Mouse (Mus musculus) E14TG2a.4 (cell line): Measurements from ENCODE around the gene P2ry2.
A peak's percentile ranks its signal among the peaks of the same experiment; 100 is the strongest.

Experiments used
- H3K27me3 ChIP-seq: 2 replicates; pipeline ENCODE4 v1.6.1; 2014; ENCODE audit warnings: low read length, control low read depth; ENCODE audit not compliant: insufficient read depth
- H3K36me3 ChIP-seq: 2 replicates; pipeline ENCODE4 v1.6.1; 2014; ENCODE audit warnings: low read length, control low read depth; ENCODE audit not compliant: insufficient read depth
- H3K4me1 ChIP-seq: replicated peaks from 2 replicates; pipeline ENCODE4 v1.6.1; 2014; ENCODE audit warnings: low read depth, low read length, control low read depth
- H3K4me3 ChIP-seq: replicated peaks from 2 replicates; pipeline ENCODE4 v1.5.1; 2014; ENCODE audit warnings: mild to moderate bottlenecking, low read length
- H3K9me3 ChIP-seq: 2 replicates; pipeline ENCODE4 v1.6.1; 2014; ENCODE audit warnings: low read length, control low read depth
- CTCF ChIP-seq: conservative IDR thresholded peaks from 2 replicates; pipeline ENCODE4 v1.5.1; 2014; ENCODE audit warnings: low read length
- NANOG ChIP-seq: IDR thresholded peaks from 2 replicates; pipeline ENCODE4 v1.6.1; 2014; ENCODE audit warnings: borderline replicate concordance, low read length, mixed read lengths
- POU5F1 ChIP-seq: IDR thresholded peaks from 2 replicates; pipeline ENCODE4 v1.6.1; 2014; ENCODE audit warnings: low read length, borderline replicate concordance

The P2ry2 gene

DNA sequence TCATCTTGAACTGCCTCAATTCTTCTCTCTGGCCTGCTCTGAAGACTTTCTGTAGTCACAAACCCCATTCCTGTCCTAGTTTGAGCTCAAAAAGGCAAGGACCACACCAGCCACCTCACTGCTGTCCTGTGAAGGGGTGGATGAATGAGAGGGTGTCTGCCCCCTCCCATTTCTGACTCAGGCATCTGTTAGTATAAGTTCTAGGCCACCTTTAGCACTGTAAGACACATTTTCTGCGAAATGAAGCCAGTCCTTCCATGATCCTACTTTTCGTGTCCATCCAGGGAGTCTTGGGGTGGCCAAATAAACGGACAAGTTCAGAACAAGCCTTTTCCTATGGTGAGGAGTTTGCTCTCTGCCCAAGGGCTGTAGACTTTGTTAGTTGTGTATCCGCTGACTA lies at the start of gene P2ry2:
Gene P2ry2 (minus strand): TSS at position 326 of the 400 bp plus-strand sequence.
- Histone ChIP-seq H3K9me3 (no peaks in the 10 kb centered on the region), H3K36me3 (no peaks in the 10 kb centered on the region), H3K4me3 (peak within 1 kb of the TSS; percentile 81), H3K4me1 (peaks cover 36% of the 10 kb centered on the region), H3K27me3 (peaks cover 85% of the 10 kb centered on the region)
- TF ChIP-seq CTCF (no peak), POU5F1 (no peak), NANOG (no peak)

DNA sequence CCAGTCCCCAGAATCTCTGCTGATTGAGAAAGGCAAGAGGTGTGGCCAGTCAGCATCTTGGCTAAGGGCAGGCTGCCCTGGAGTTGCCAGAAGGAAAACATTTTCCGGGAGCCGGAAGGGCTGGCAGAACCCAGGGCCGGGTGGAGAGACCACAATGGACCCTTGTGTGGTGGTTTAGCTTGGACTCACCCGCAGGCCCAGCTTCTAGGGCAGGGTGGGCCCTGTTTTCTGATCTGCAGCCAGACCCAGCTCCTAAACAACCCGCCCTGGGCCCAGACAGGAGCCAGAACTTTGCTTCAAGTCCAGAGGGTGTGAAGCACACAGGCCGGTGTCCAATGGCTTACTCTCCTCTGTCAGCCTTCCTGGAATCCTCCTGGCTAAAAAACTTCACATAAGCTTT lies 49.6 kb upstream of the P2ry2 start:
- H3K4me3 ChIP-seq: peak overlapping the region; percentile 37; the same call in 1 of the 2 replicates
- H3K36me3 ChIP-seq: no peaks in the 10 kb centered on the region
- TF ChIP-seq NANOG (no peak), CTCF (no peak), POU5F1 (no peak)
- no peaks in the 10 kb centered on the region for H3K9me3 ChIP-seq
- H3K27me3 ChIP-seq: peaks cover 10% of the 10 kb centered on the region
- H3K4me1 ChIP-seq: peaks cover 13% of the 10 kb centered on the region

DNA sequence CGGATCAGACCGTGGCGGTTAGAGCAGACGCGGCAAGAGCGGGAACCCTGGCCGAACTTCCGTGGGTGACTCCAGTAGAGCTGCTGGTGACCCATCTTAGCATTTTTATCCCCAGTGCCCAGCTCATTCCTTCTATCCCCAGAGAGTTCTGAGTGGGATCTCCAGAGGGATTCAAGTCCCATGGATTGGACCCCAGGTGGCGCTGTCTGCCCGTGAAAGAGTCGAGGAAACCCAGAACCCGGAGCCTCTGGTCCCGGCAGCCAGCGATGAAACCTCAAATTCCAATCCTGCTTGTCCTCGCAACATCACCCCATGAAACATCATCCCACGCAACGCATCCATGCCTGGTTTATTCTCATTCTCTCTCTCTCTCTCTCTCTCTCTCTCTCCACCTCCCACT lies 48.7 kb upstream of the P2ry2 start:
- TF ChIP-seq POU5F1 (no peak), NANOG (no peak), CTCF (peak; percentile 51)
- peak overlapping the region; percentile 44; the same call in 1 of the 2 replicates for H3K4me3 ChIP-seq
- peaks cover 10% of the 10 kb centered on the region for H3K27me3 ChIP-seq
- no peaks in the 10 kb centered on the region for H3K9me3 ChIP-seq
- peaks cover 13% of the 10 kb centered on the region for H3K4me1 ChIP-seq
- H3K36me3 ChIP-seq: no peaks in the 10 kb centered on the region

DNA sequence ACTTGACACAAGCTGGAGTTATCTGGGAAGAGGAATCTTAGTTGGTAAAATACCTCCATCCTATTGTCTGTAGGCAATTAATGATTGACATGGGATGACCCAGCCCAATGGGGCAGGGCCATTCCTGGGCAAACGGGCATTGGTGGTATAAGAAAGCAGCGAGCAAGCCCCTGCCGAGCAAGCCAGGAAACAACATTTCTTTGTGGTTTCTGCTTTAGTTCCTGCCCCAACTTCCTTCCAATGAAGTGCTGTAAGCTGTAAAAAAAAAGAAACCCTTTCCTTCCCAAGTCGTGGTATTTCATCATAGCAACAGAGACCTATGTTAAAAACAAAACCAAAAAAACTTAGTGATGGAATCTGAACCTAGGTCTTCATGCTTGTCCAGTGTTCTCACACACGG lies 47.8 kb upstream of the P2ry2 start:
- no peaks in the 10 kb centered on the region for H3K9me3 ChIP-seq
- no peak overlapping the region for H3K4me3 ChIP-seq
- TF ChIP-seq NANOG: no peak
- no peak for TF ChIP-seq POU5F1
- no peak for TF ChIP-seq CTCF
- H3K27me3 ChIP-seq: peaks cover 10% of the 10 kb centered on the region
- H3K36me3 ChIP-seq: no peaks in the 10 kb centered on the region
- H3K4me1 ChIP-seq: peaks cover 14% of the 10 kb centered on the region

DNA sequence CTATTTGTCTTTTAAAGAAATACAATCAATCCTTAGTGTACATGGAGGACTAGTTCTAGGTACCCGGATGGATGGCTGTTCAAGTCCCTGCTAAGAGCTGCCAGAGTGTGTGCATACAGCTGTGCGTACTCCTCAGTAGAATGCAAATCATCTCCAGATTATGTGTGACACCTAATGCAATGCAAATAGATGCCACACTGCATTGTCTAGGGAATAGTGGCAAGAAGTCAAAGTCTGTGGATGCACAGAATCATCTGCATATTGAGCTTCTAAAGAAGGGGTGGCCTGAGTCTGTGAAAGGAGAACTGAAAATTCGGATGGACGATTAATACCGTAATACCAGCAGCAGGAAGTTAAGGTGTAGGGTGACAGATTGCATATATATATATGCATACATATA lies 46.5 kb upstream of the P2ry2 start:
- Histone ChIP-seq H3K4me1 (peaks cover 26% of the 10 kb centered on the region), H3K4me3 (no peak overlapping the region), H3K9me3 (no peaks in the 10 kb centered on the region), H3K27me3 (peaks cover 10% of the 10 kb centered on the region), H3K36me3 (no peaks in the 10 kb centered on the region)
- TF ChIP-seq CTCF: no peak
- TF ChIP-seq POU5F1: no peak
- TF ChIP-seq NANOG: no peak

DNA sequence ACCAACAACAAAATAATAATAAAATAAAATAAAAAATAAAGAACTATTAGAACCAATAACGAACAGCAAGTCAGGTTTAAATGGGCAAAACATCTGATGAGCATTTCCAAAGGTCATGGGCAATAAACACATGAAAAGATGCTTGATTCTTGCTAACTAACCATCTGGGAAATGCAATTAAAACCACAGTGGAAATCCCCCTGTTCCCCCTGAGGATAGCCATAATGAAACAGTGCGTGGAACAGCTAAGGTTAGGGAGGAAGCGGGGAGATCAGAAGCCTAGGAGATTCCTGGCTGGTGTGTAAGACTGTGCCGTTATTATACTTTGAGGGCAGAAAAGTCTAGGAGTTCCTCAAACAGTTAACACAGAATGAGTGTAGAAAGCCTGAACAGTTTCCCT lies 44.6 kb upstream of the P2ry2 start:
- Histone ChIP-seq H3K9me3 (no peaks in the 10 kb centered on the region), H3K4me1 (peaks cover 35% of the 10 kb centered on the region), H3K27me3 (peaks cover 7% of the 10 kb centered on the region), H3K36me3 (no peaks in the 10 kb centered on the region), H3K4me3 (no peak overlapping the region)
- TF ChIP-seq POU5F1: no peak
- TF ChIP-seq CTCF: no peak
- no peak for TF ChIP-seq NANOG

DNA sequence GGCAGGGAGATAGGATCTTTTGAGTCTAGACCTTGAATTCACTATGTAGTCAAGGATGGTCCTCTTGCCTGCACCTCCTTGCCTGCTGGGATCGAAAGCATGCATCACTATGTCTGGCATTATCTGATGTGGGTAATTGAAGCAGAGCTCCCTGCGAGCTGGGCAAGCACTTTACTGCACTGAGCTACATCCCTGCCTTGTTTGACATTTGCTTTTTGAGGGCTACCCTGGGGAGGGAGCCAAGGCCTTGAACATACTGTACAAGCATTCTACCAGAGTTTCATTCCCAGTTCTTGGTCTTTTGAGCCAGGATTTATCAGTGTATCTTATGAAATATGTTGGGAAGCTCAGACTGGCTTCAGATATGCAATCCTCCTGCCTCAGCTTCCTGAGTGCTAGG lies 40.5 kb upstream of the P2ry2 start:
- TF ChIP-seq NANOG (no peak), CTCF (no peak), POU5F1 (no peak)
- H3K4me1 ChIP-seq: peaks cover 41% of the 10 kb centered on the region
- H3K36me3 ChIP-seq: no peaks in the 10 kb centered on the region
- peaks cover 4% of the 10 kb centered on the region; the same call in 1 of the 2 replicates for H3K27me3 ChIP-seq
- no peak overlapping the region for H3K4me3 ChIP-seq
- no peaks in the 10 kb centered on the region for H3K9me3 ChIP-seq

DNA sequence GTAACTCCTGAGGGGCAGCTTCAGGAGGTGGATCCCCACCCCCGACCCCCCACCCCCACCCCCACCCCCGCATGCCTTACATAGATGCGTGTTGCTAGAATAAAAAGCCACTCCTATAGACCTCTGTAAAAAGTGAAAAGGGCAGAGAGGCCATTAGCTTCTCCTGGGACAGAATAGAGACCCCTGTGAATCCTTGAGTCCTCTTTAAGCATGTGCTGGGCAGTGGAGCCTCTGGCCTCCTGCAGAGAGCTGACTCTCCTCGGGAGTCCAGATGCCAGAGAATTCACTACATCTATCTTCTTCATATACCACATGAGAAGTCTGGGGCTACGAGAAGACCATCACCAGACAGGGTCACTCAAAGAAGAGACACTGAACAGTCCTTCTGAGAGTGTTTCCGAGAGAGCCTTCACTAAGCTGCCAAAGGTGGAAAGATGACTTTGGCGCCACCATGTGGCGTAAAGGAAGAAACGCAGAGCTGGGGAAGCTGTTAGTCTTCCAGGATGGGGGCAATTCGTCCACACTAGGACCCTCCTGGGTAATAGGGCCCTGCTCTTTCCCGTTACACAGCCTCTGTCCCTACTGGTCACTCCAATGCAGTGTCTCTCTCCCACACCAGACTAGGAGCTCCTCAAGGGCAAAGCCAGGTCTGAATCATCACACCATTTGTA lies 39.0 kb upstream of the P2ry2 start:
- peak; percentile 85 for TF ChIP-seq CTCF
- no peak for TF ChIP-seq NANOG
- Histone ChIP-seq H3K4me1 (peaks cover 41% of the 10 kb centered on the region), H3K9me3 (no peaks in the 10 kb centered on the region), H3K4me3 (no peak overlapping the region), H3K36me3 (no peaks in the 10 kb centered on the region), H3K27me3 (peaks cover 4% of the 10 kb centered on the region; the same call in 1 of the 2 replicates)

DNA sequence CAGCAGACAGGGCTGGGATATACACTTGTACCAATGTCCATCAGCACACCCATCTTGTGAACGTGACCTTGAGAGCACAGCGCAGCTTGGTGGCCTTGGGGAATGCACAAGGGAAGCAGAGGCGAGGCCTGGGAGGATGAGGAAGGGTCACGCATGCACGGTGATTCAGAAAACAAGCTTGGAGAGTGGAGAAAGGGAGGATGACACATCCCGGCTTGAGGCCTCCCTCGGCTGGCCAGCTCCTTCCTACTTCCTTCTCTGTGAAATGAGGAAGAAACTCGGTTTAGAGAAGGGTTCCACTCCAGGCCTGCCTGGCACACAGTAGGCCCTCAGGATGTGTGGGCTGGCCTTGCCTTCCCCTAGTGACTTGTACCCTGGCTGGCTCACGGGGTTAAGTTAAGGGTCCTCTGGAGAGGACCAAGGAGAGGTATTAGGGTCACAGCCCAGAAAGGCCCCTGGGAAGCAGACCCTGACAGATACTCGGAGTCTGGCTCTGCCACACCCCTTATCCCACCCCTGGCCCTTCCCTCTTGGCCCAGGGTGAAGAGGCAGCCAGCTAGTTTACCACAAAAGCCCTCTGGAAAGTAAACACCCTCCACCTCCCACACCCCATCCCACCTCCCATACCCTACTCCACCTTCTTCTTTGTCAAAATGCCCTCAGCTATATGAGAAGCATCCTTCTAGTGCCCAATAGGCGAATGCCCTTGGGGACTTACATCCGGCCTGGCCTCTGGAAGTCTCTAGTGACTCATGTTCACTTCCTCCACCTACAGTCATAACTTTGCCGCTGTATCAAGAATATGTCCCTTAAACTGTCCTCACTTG lies 38.3 kb upstream of the P2ry2 start:
- no peaks in the 10 kb centered on the region for H3K9me3 ChIP-seq
- no peak overlapping the region for H3K4me3 ChIP-seq
- TF ChIP-seq POU5F1: no peak
- TF ChIP-seq CTCF: no peak
- TF ChIP-seq NANOG: no peak
- peaks cover 41% of the 10 kb centered on the region for H3K4me1 ChIP-seq
- H3K36me3 ChIP-seq: no peaks in the 10 kb centered on the region
- H3K27me3 ChIP-seq: peaks cover 4% of the 10 kb centered on the region; the same call in 1 of the 2 replicates
